Mouse (Mus musculus) lung, postnatal 0 days (tissue): ENCODE measurements around the gene Abcb9. TPM values are rescaled to one million over a fixed set of nuclear protein-coding genes. Genes with fewer than 3 reads are reported as not detected.
A peak's percentile ranks its signal among the peaks of the same experiment; 100 is the strongest.

Experiments
- ATAC-seq: fragments of 200-750 bp; cut with Nextera tagmentation; 2 replicates; pipeline ENCODE4 v1.8.0; 2017; ENCODE audit warnings: moderate library complexity
- DNase-seq: peaks from one replicate; pipeline ENCODE4 v3.0.0-alpha.2; 2016; ENCODE audit warnings: low spot score
- H3K27ac ChIP-seq: fragments of 300-500 bp; sonication (generic); 2 replicates; pipeline ENCODE4 v1.5.1; 2014; ENCODE audit warnings: antibody characterized with exemption, mild to moderate bottlenecking, low read length, mixed read lengths
- H3K27me3 ChIP-seq: fragments of 300-500 bp; sonication (generic); replicated peaks from 2 replicates; pipeline ENCODE4 v1.6.1; 2014; ENCODE audit warnings: low read length, mixed read lengths; ENCODE audit not compliant: insufficient read depth
- H3K36me3 ChIP-seq: fragments of 300-500 bp; sonication (generic); 2 replicates; pipeline ENCODE4 v1.6.1; 2014; ENCODE audit warnings: low read length, mixed read lengths; ENCODE audit not compliant: insufficient read depth
- H3K4me1 ChIP-seq: fragments of 300-500 bp; sonication (generic); 2 replicates; pipeline ENCODE4 v1.6.1; 2014; ENCODE audit warnings: antibody characterized with exemption, low read depth, low read length, mixed read lengths; ENCODE audit not compliant: insufficient read depth
- H3K4me2 ChIP-seq: fragments of 300-500 bp; sonication (generic); replicated peaks from 2 replicates; pipeline ENCODE4 v1.6.1; 2014; ENCODE audit warnings: low read depth, mild to moderate bottlenecking, low read length, moderate library complexity, mixed read lengths
- H3K4me3 ChIP-seq: fragments of 300-500 bp; sonication (generic); 2 replicates; pipeline ENCODE4 v1.5.1; 2014; ENCODE audit warnings: low read depth, low read length
- H3K9ac ChIP-seq: fragments of 300-500 bp; sonication (generic); replicated peaks from 2 replicates; pipeline ENCODE4 v1.6.1; 2014; ENCODE audit warnings: low read depth, mild to moderate bottlenecking
- H3K9me3 ChIP-seq: fragments of 300-500 bp; sonication (generic); 2 replicates; pipeline ENCODE4 v1.6.1; 2016; ENCODE audit warnings: low read length, mixed read lengths
- CTCF ChIP-seq: IDR thresholded peaks from 2 replicates; pipeline ENCODE4 v1.5.1; 2016; ENCODE audit warnings: antibody characterized with exemption, mild to moderate bottlenecking
- EP300 ChIP-seq: IDR thresholded peaks from 2 replicates; pipeline ENCODE4 v1.6.1; 2016; ENCODE audit warnings: antibody characterized with exemption, mild to moderate bottlenecking, control low read depth
- WGBS: fragments of 180-500 bp; shearing (Covaris S2); extraction: QIAGEN DNeasy Blood & Tissue Kit; methylation state at CpG from one replicate; pipeline ENCODE4 v1.1.7; 2014; 5-methylcytosine and 5-hydroxymethylcytosine counted together
- polyA plus RNA-seq: library from polyadenylated mRNA; unstranded; fragments of >200 nt; fragmentation: Nextera tagmentation; extraction: Ambion mirVana; gene quantifications from 2 replicates; pipeline ENCODE4 v1.2.1, GENCODE M21; 2015

Abcb9 gene
- polyA plus RNA-seq, 1 experiment from 2014 or later: 2.6 TPM

GRCm38 (mm10) chr5:124049249-124050045 is 46.2 kb downstream of the Abcb9 start:
- Histone ChIP-seq H3K4me3 (no peak overlapping the region), H3K4me1 (peaks cover 4% of the 10 kb centered on the region; the same call in 1 of the 2 replicates), H3K9ac (no peak overlapping the region), H3K9me3 (no peaks in the 10 kb centered on the region), H3K4me2 (no peak overlapping the region), H3K27me3 (no peaks in the 10 kb centered on the region), H3K36me3 (no peaks in the 10 kb centered on the region), H3K27ac (peak overlapping the region; percentile 52)
- DNase-seq (no peak), ATAC-seq (0 out of 2 replicates have a peak, but pooled peaks have one; percentile 2)
- no peak for TF ChIP-seq EP300
- TF ChIP-seq CTCF: no peak
- 57% methylated on average over 15 of the region's 15 CpGs for WGBS

DNA sequence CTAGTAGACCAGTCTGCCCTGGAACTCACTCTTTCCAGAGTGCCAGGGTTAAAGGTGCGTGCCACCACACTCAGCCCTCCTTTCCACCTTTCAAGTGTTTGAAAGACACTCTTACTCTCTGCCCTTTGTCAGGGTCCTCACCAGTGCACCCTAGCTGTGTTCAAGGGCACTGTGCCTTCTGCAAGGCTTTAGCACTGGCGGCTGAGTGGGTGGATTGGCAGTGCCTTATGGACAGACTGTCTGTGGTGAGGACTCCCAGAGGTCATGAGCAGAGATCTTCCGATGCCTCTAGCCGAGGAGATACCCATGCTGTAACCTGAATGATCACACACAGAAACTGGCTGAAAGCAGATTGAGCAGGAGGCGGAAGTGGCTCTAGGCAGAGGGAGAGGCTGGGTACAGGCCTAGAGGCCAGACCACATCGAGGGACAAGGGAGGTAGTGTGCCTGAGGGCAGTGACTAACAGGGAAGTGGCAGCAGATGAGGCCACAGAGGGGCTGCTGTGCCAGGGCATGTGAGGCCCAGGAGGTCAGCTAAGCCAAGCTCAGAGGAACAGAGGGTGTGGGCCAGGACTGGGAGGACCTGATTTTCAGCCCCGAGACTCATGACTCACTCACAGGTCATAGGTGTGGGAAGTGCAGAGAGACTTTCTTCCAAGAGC is 48.7 kb downstream of the Abcb9 start:
- Histone ChIP-seq H3K36me3 (no peaks in the 10 kb centered on the region), H3K4me1 (peaks cover 4% of the 10 kb centered on the region; the same call in 1 of the 2 replicates), H3K9ac (no peak overlapping the region), H3K27me3 (no peaks in the 10 kb centered on the region), H3K9me3 (no peaks in the 10 kb centered on the region), H3K4me3 (no peak overlapping the region), H3K4me2 (no peak overlapping the region), H3K27ac (0 out of 2 replicates have a peak overlapping the region, but pooled peaks have one; percentile 27)
- ATAC-seq: peak; percentile 80
- TF ChIP-seq CTCF (no peak), EP300 (no peak)
- WGBS: 73% methylated on average over 7 of the region's 7 CpGs
- peak; percentile 80 for DNase-seq

GRCm38 (mm10) chr5:124045453-124046010 is 50.1 kb downstream of the Abcb9 start:
- no peak overlapping the region for H3K4me3 ChIP-seq
- DNase-seq (no peak), ATAC-seq (no peak)
- no peaks in the 10 kb centered on the region for H3K9me3 ChIP-seq
- no peak overlapping the region for H3K27ac ChIP-seq
- H3K4me2 ChIP-seq: no peak overlapping the region
- no peaks in the 10 kb centered on the region for H3K27me3 ChIP-seq
- WGBS: 37% methylated on average over 11 of the region's 11 CpGs
- H3K4me1 ChIP-seq: peaks cover 4% of the 10 kb centered on the region; the same call in 1 of the 2 replicates
- TF ChIP-seq EP300 (no peak), CTCF (no peak)
- no peak overlapping the region for H3K9ac ChIP-seq
- no peaks in the 10 kb centered on the region for H3K36me3 ChIP-seq

- no peaks in the 10 kb centered on the region for H3K36me3 ChIP-seq
- DNase-seq (no peak), ATAC-seq (no peak)
- H3K9me3 ChIP-seq: no peaks in the 10 kb centered on the region
- H3K4me3 ChIP-seq: no peak overlapping the region
- whole genome bisulfite sequencing: 87% methylated on average over 5 of the region's 5 CpGs
- peak; percentile 23 for TF ChIP-seq CTCF
- no peak for TF ChIP-seq EP300
- H3K9ac ChIP-seq: no peak overlapping the region
- no peaks in the 10 kb centered on the region for H3K4me1 ChIP-seq
- no peaks in the 10 kb centered on the region for H3K27me3 ChIP-seq
- H3K27ac ChIP-seq: no peak overlapping the region
- H3K4me2 ChIP-seq: no peak overlapping the region
These were observed 51.6 kb downstream of the Abcb9 start for GRCm38 (mm10) chr5:124043999-124044398.

- no peak overlapping the region for H3K4me2 ChIP-seq
- no peaks in the 10 kb centered on the region for H3K27me3 ChIP-seq
- TF ChIP-seq CTCF (no peak), EP300 (no peak)
- H3K36me3 ChIP-seq: no peaks in the 10 kb centered on the region
- DNase-seq (peak; percentile 45), ATAC-seq (0 out of 2 replicates have a peak, but pooled peaks have one; percentile 20)
- H3K27ac ChIP-seq: no peak overlapping the region
- H3K9me3 ChIP-seq: no peaks in the 10 kb centered on the region
- H3K4me3 ChIP-seq: no peak overlapping the region
- H3K4me1 ChIP-seq: no peaks in the 10 kb centered on the region
- 42% methylated on average over 10 of the region's 10 CpGs for WGBS
- H3K9ac ChIP-seq: no peak overlapping the region
These were observed 52.2 kb downstream of the Abcb9 start for GRCm38 (mm10) chr5:124043212-124043978.

DNA sequence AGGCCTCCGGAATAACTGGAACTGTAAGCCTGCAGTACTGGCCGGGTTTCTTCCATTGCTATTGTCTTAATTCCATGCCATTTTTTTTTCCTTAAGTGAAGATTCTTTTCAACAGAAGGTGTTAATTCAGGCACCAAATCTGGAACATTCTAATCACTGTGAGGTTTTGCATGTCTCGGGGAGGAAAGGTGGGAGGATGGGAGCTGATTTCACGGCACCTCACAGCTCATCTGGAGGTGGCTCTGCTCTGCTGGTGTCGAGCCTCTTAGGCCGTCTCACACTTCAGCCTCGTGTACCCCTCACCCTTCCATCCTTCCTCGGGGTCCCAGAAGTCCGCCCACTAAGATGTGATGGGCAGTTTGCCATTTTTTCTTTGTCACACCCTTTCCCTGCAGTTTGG is 54.5 kb downstream of the Abcb9 start:
- H3K9ac ChIP-seq: no peak overlapping the region
- H3K4me1 ChIP-seq: no peaks in the 10 kb centered on the region
- H3K4me3 ChIP-seq: no peak overlapping the region
- DNase-seq (no peak), ATAC-seq (no peak)
- H3K27ac ChIP-seq: no peak overlapping the region
- TF ChIP-seq EP300 (no peak), CTCF (no peak)
- no peaks in the 10 kb centered on the region for H3K9me3 ChIP-seq
- no peaks in the 10 kb centered on the region for H3K36me3 ChIP-seq
- 67% methylated on average over 9 of the region's 9 CpGs for WGBS
- no peak overlapping the region for H3K4me2 ChIP-seq
- no peaks in the 10 kb centered on the region for H3K27me3 ChIP-seq
